Mouse (Mus musculus) forebrain, embryonic 14.5 days (tissue): ENCODE data around the gene Hist2h4. TPM values are rescaled to one million over a fixed set of nuclear protein-coding genes. Genes with fewer than 3 reads are reported as not detected.
"Not testable (repeated sequence)": the region's sequence is repeated elsewhere in the genome, so short reads cannot be mapped to it uniquely, and the experiment has no call there.

Experiments used
- ATAC-seq: fragments of 200-750 bp; cut with Nextera tagmentation; 2 replicates; pipeline ENCODE4 v1.8.0; 2017; ENCODE audit warnings: mild to moderate bottlenecking, moderate library complexity
- DNase-seq: peaks from one replicate; pipeline ENCODE4 v3.0.0-alpha.2; 2015; ENCODE audit warnings: low spot score
- H3K27ac ChIP-seq: fragments of 300-500 bp; sonication (generic); 2 replicates; pipeline ENCODE4 v1.5.1; 2014; ENCODE audit warnings: low read depth, mild to moderate bottlenecking, control low read depth, low read length, moderate library complexity
- H3K27me3 ChIP-seq: fragments of 300-500 bp; sonication (generic); replicated peaks from 2 replicates; pipeline ENCODE4 v1.6.1; 2014; ENCODE audit warnings: low read length, control low read depth, mixed read lengths; ENCODE audit not compliant: control insufficient read depth, insufficient read depth
- H3K36me3 ChIP-seq: fragments of 300-500 bp; sonication (generic); 2 replicates; pipeline ENCODE4 v1.6.1; 2014; ENCODE audit warnings: low read length, control low read depth; ENCODE audit not compliant: control insufficient read depth, insufficient read depth
- H3K4me1 ChIP-seq: fragments of 300-500 bp; sonication (generic); 2 replicates; pipeline ENCODE4 v1.6.1; 2014; ENCODE audit warnings: antibody characterized with exemption, low read length, control low read depth; ENCODE audit not compliant: control insufficient read depth, insufficient read depth
- H3K4me2 ChIP-seq: fragments of 300-500 bp; sonication (generic); 2 replicates; pipeline ENCODE4 v1.6.1; 2014; ENCODE audit warnings: mild to moderate bottlenecking, control low read depth, low read length
- H3K4me3 ChIP-seq: fragments of 300-500 bp; sonication (generic); 2 replicates; pipeline ENCODE4 v1.5.1; 2014; ENCODE audit warnings: low read depth, low read length, control low read depth
- H3K9ac ChIP-seq: fragments of 300-500 bp; sonication (generic); 2 replicates; pipeline ENCODE4 v1.6.1; 2014; ENCODE audit warnings: mild to moderate bottlenecking, low read length, control low read depth, moderate library complexity
- H3K9me3 ChIP-seq: fragments of 300-500 bp; sonication (generic); replicated peaks from 2 replicates; pipeline ENCODE4 v1.6.1; 2016; ENCODE audit warnings: low read length, control low read depth, mixed read lengths; ENCODE audit not compliant: control insufficient read depth
- WGBS: fragments of 180-500 bp; shearing (Covaris S2); extraction: QIAGEN DNeasy Blood & Tissue Kit; methylation state at CpG from one replicate; pipeline ENCODE4 v1.1.7; 2014; 5-methylcytosine and 5-hydroxymethylcytosine counted together
- polyA plus RNA-seq: library from polyadenylated mRNA; unstranded; fragments of >200 nt; fragmentation: Nextera tagmentation; extraction: Ambion mirVana; gene quantifications from 2 replicates; pipeline ENCODE4 v1.2.1, GENCODE M21; 2014

The Hist2h4 gene
- polyA plus RNA-seq, 1 experiment from 2014 or later = 8.1 TPM

DNA sequence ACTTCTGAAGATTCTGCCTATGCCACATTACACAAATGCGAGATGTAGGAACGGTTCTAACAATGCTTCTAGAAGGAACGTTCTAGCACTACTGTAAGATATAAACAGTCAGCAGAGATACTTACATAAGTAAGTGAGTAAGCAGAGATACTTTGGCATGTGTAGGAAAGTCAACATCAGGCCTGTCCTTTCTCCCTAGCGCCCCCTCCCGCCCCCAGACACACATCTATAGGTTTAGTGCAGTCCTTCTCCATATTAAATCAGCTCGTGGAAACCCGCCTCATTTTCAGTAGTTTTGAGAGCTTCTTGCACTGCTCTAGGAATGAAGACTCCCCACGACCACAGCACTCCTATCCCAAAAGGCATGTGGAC lies 14.3 kb upstream of the Hist2h4 start:
- Histone ChIP-seq H3K4me1 (peaks cover 3% of the 10 kb centered on the region; the same call in 1 of the 2 replicates), H3K9ac (peak overlapping the region; percentile 65), H3K9me3 (no peaks in the 10 kb centered on the region), H3K4me3 (peak overlapping the region; percentile 44), H3K36me3 (no peaks in the 10 kb centered on the region), H3K4me2 (peak overlapping the region; percentile 55), H3K27me3 (no peaks in the 10 kb centered on the region), H3K27ac (no peak overlapping the region)
- ATAC-seq = no peak; the same call in 1 of the 2 replicates
- 17% methylated on average over 8 of the region's 8 CpGs for WGBS
- peak; percentile 41 for DNase-seq

DNA sequence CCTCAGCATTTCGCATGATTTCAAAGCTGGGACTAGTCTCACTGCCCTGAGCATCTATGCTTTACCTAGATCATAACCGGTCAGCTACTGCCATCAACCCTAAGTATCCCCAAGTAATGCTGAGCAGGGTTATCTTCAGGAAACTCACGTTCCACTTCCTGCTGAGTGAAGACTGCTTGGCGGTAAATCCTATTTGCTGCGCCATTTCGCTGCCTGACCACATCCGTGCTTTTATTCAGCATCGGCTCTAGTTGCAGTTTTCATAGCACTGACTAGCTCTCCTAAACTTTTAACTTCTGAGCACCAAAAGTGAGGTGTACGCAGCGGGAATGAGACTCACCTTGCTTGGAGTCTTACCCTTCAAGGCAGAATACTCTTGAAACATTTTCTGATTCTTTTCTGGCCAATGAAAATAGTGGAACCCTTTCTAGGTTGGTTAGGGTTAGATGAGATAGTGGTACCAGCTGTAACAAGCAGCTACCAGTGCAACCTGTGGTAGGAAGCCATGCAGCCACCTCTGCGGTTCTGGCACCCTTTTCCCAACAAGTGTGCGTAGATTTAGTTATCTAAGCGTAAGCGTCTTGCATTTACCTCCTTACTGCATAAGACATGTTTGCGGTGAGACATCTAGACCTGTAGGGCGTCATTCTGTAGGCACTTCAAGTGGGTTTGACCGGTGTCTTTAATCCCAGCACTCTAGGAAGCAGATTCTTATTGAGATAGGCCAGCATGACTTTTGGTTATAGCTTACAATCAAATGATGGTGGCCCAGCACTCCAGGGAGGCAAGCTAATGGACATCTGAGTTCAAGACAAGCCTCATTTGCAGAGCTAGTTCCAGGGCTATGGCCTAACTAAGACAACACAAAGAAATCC lies 10.7 kb upstream of the Hist2h4 start:
- H3K4me3 ChIP-seq = no peak overlapping the region
- H3K27me3 ChIP-seq = no peaks in the 10 kb centered on the region
- no peaks in the 10 kb centered on the region for H3K9me3 ChIP-seq
- DNase-seq = no peak
- no peak overlapping the region for H3K27ac ChIP-seq
- 91% methylated on average over 17 of the region's 17 CpGs for WGBS
- no peaks in the 10 kb centered on the region for H3K36me3 ChIP-seq
- H3K4me2 ChIP-seq = no peak overlapping the region
- peaks cover 3% of the 10 kb centered on the region; the same call in 1 of the 2 replicates for H3K4me1 ChIP-seq
- no peak overlapping the region for H3K9ac ChIP-seq
- no peak for ATAC-seq

DNA sequence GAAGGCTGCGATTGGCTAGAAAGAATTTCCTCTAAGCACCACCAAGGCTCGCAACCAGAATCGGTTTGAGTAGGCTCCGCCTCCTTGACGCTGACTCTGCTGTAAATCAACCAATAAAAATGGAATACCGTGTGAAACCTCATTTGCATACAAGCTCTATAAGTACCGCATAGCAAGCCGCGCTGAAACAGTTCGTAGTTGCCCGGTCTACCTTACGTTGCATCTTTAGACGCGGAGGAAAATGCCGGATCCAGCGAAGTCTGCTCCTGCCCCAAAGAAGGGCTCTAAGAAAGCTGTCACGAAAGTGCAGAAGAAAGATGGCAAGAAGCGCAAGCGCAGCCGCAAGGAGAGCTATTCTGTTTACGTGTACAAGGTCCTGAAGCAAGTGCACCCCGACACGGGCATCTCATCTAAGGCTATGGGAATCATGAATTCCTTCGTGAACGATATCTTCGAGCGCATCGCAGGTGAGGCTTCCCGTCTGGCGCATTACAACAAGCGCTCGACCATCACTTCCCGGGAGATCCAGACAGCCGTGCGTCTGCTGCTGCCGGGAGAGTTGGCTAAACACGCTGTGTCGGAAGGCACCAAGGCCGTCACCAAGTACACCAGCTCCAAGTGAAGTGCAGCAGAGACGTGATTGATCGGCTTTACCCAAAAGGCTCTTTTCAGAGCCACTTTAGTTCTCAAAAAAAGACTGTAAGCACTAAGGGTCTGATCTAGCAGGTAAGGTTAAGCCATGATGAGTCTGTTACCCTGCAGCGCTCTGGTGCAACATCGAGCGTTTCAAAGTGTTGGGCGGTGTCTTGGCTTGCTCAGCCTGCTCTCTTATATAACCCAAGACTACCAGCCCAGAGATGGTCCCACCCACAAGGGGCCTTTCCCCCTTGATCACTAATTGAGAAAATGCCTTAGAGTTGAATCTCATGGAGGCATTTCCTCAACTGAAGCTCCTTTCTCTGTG lies 6.7 kb upstream of the Hist2h4 start, which contains the start of gene Hist2h2bb:
Gene Hist2h2bb, plus strand, starts transcription at position 242 of the 964 bp plus-strand sequence.
- DNase-seq = peak; percentile 100
- Histone ChIP-seq H3K4me1 (peaks cover under 1% of the 10 kb centered on the region; the same call in 1 of the 2 replicates), H3K4me2 (peak within 1 kb of the TSS; percentile 72), H3K9me3 (no peaks in the 10 kb centered on the region), H3K9ac (peak within 1 kb of the TSS; percentile 72), H3K27ac (peak within 1 kb of the TSS; percentile 97), H3K4me3 (peak within 1 kb of the TSS; percentile 38), H3K27me3 (no peaks in the 10 kb centered on the region), H3K36me3 (no peaks in the 10 kb centered on the region)
- ATAC-seq = peak; percentile 96
- under 1% methylated on average over 45 of the region's 45 CpGs for WGBS

DNA sequence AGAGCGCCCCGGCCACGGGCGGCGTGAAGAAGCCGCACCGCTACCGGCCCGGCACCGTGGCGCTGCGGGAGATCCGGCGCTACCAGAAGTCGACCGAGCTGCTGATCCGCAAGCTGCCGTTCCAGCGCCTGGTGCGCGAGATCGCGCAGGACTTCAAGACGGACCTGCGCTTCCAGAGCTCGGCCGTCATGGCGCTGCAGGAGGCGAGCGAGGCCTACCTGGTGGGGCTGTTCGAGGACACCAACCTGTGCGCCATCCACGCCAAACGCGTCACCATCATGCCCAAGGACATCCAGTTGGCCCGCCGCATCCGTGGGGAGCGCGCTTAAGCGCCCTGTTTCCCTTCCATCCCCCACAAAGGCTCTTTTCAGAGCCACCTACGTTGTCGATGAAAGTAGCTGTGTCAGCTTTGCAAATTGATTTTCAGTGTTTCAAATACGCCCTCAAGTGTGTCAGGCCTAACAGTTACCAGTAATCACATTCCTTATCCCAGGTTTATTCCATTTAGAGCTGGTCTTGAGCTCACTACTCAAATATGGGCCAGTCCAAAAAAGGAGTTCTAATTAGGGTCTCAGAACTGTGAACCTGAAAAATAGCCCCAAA lies 5.8 kb upstream of the Hist2h4 start:
- not testable (repeated sequence) for H3K27me3 ChIP-seq, H3K4me1 ChIP-seq, H3K9me3 ChIP-seq, DNase-seq, H3K36me3 ChIP-seq
- peak overlapping the region; percentile 38 for H3K4me3 ChIP-seq
- H3K9ac ChIP-seq = peak overlapping the region; percentile 70
- H3K4me2 ChIP-seq = peak overlapping the region; percentile 72
- ATAC-seq = peak; percentile 49
- peak overlapping the region; percentile 97 for H3K27ac ChIP-seq
- WGBS = under 1% methylated on average over 9 of the region's 44 CpGs

DNA sequence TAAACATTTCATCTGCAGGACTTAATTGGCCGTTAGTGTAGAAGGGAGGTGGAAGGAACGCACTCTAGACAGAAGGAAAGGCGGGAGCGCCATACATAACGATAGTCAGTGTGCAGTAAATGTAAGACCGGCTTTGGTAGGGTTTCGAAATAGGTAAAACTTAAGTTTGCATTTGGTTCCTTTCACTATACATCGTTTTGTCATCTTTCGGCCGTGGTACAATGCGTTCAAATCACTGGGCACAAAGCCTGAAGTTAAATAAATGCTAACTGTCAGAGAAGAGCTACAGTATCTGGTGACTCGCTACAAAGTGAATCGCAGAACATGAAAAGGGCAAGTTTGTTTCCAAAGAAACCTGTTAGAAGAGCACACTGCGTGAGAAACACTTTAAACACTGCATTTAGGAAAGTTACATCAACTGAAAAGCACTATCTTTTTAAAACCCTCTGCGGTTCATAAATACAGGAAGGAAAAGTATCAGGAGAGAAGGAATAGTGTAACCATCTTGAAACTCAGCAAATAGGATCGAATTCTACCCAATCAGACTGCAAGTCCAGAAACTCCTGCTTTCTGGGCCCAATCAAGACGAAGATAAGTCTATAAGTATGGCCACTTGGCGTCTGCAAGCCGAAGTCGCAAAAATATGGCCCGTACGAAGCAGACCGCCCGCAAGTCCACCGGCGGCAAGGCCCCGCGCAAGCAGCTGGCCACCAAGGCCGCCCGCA lies 5.1 kb upstream of the Hist2h4 start, which contains the start of gene Hist2h3b:
Gene Hist2h3b, plus strand, starts transcription at position 604 of the 725 bp plus-strand sequence.
- H3K9ac ChIP-seq = peak within 1 kb of the TSS; percentile 70
- peaks cover 12% of the 10 kb centered on the region for H3K4me1 ChIP-seq
- DNase-seq = peak; percentile 95
- no peaks in the 10 kb centered on the region for H3K9me3 ChIP-seq
- H3K4me3 ChIP-seq = peak within 1 kb of the TSS; percentile 38
- WGBS = 14% methylated on average over 28 of the region's 30 CpGs
- H3K36me3 ChIP-seq = no peaks in the 10 kb centered on the region
- H3K4me2 ChIP-seq = peak within 1 kb of the TSS; percentile 72
- peak; percentile 70 for ATAC-seq
- no peaks in the 10 kb centered on the region for H3K27me3 ChIP-seq
- peak within 1 kb of the TSS; percentile 97 for H3K27ac ChIP-seq

DNA sequence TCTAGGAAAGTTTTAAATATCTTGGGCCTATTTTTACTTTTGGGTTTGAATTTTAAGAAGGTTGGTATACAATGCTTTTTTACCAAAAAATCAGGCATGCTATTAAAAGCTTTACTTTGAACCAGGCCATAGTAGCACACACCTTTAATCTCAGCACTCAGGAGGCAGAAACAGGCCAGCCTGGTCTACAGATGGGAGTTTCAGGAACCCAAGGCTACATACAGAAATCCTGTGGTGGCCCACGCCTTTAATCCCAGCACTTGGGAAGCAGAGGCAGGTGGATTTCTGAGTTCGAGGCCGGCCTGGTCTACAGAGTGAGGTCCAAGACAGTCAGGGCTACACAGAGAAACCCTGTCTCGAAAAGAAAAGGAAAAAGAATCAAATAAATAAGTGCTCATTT lies 4.4 kb upstream of the Hist2h4 start:
- ATAC-seq = no peak
- Histone ChIP-seq H3K4me1 (peaks cover 12% of the 10 kb centered on the region), H3K36me3 (no peaks in the 10 kb centered on the region), H3K4me2 (peak overlapping the region; percentile 56), H3K4me3 (no peak overlapping the region), H3K9ac (peak overlapping the region; percentile 18; the same call in 1 of the 2 replicates), H3K27ac (peak overlapping the region; percentile 83), H3K27me3 (no peaks in the 10 kb centered on the region), H3K9me3 (no peaks in the 10 kb centered on the region)
- 77% methylated on average over 4 of the region's 4 CpGs for WGBS
- DNase-seq = no peak

DNA sequence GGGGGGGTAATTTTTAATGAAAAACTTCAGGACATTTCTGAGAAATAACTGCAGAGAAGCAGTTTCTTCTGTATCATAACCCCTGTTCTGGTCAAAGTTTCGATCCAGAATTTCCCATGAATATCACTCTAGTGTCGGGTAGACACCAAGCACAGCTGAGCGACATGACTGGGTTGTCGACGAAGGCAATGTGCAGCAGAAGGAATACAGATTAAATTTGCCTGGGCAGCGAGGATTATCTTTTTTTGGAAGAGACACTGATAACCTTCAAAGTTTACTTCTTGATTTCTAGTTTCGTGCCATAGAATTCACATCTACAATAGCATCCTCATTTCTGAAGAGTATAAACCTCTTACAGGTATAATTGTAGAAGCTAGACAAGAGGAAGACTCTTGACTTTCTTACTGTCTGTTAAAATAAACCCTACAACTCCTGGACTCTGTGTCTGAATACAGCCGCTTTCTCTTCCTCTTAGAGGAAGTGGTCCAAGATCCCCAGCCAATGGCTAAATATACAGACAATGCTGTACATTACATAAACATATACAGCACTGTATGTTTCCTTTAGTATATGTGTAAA lies 3.1 kb upstream of the Hist2h4 start:
- H3K9me3 ChIP-seq = no peaks in the 10 kb centered on the region
- H3K36me3 ChIP-seq = no peaks in the 10 kb centered on the region
- 92% methylated on average over 8 of the region's 8 CpGs for whole genome bisulfite sequencing
- H3K4me2 ChIP-seq = no peak overlapping the region
- no peak overlapping the region for H3K4me3 ChIP-seq
- no peaks in the 10 kb centered on the region for H3K27me3 ChIP-seq
- H3K27ac ChIP-seq = no peak overlapping the region
- peaks cover 18% of the 10 kb centered on the region for H3K4me1 ChIP-seq
- DNase-seq = no peak
- no peak overlapping the region for H3K9ac ChIP-seq
- no peak for ATAC-seq
